ENCODE assay signal across 15 mouse cellular contexts in genomic region chr5:36334227-36334626, GRCm38 (mm10).
A peak's percentile ranks its signal among the peaks of the same experiment; 100 is the strongest.
DNase-seq lines count a peak whose midpoint lies in the region; ATAC-seq lines count a peak whose summit lies in the region.
"Had no signal": no experiment of that assay in that cellular context is flagged by ENCODE, and none has a peak within 500 bp of the region (broad histone marks: within the 10 kb centered on the region; RNA-seq: fewer than 3 reads in every experiment).

No protein-coding gene starts in this region.

- H3K4me2 ChIP-seq in forebrain, embryonic 11.5 days (ENCODE audit: low read depth, low read length, severe bottlenecking): no peak overlapping the region
- no peak overlapping the region for H3K4me2 ChIP-seq in forebrain, embryonic 15.5 days (replicated peaks)
- no peak overlapping the region for H3K4me2 ChIP-seq in embryonic facial prominence, embryonic 11.5 days (ENCODE audit: low read depth, low read length)
- H3K4me2 ChIP-seq in midbrain, embryonic 12.5 days (replicated peaks): no peak overlapping the region
- H3K4me2 ChIP-seq: embryonic facial prominence, embryonic 13.5 days; heart, embryonic 13.5 days; limb, embryonic 13.5 days; lung, embryonic 15.5 days had no signal

- WGBS in forebrain, embryonic 11.5 days: 26% methylated on average over 7 of the region's 7 CpGs
- 11% methylated on average over 7 of the region's 7 CpGs for WGBS in forebrain, embryonic 15.5 days
- 52% methylated on average over 7 of the region's 7 CpGs for WGBS in embryonic facial prominence, embryonic 11.5 days
- WGBS in midbrain, embryonic 12.5 days: 15% methylated on average over 7 of the region's 7 CpGs

- H3K9ac ChIP-seq in forebrain, embryonic 11.5 days (ENCODE audit: low read length): no peak overlapping the region
- no peak overlapping the region for H3K9ac ChIP-seq in forebrain, embryonic 15.5 days (replicated peaks)
- H3K9ac ChIP-seq in embryonic facial prominence, embryonic 11.5 days (replicated peaks; ENCODE audit: low read length): no peak overlapping the region
- H3K9ac ChIP-seq in midbrain, embryonic 12.5 days (replicated peaks): no peak overlapping the region
- H3K9ac ChIP-seq: embryonic facial prominence, embryonic 13.5 days; heart, embryonic 13.5 days; limb, embryonic 13.5 days; lung, embryonic 15.5 days had no signal

- peaks cover 11% of the 10 kb centered on the region; the same call in 1 of the 2 replicates for H3K4me1 ChIP-seq in forebrain, embryonic 11.5 days (replicated peaks; ENCODE audit: control insufficient read depth, insufficient read depth, low read length)
- peaks cover 27% of the 10 kb centered on the region for H3K4me1 ChIP-seq in forebrain, embryonic 15.5 days
- peaks cover 3% of the 10 kb centered on the region; the same call in 1 of the 2 replicates for H3K4me1 ChIP-seq in embryonic facial prominence, embryonic 11.5 days (ENCODE audit: control insufficient read depth, insufficient read depth, low read length)
- peaks cover 50% of the 10 kb centered on the region for H3K4me1 ChIP-seq in midbrain, embryonic 12.5 days

- H3K27me3 ChIP-seq in forebrain, embryonic 11.5 days (ENCODE audit: control insufficient read depth, insufficient read depth, low read length): no peaks in the 10 kb centered on the region
- no peaks in the 10 kb centered on the region for H3K27me3 ChIP-seq in forebrain, embryonic 15.5 days
- H3K27me3 ChIP-seq in embryonic facial prominence, embryonic 11.5 days (ENCODE audit: control insufficient read depth, insufficient read depth, low read length): no peaks in the 10 kb centered on the region
- no peaks in the 10 kb centered on the region for H3K27me3 ChIP-seq in midbrain, embryonic 12.5 days
- H3K27me3 ChIP-seq: embryonic facial prominence, embryonic 13.5 days; limb, embryonic 13.5 days; lung, embryonic 15.5 days had no signal

- H3K27ac ChIP-seq in forebrain, embryonic 11.5 days (ENCODE audit: low read depth, low read length): no peak overlapping the region
- no peak overlapping the region for H3K27ac ChIP-seq in forebrain, embryonic 15.5 days (replicated peaks)
- no peak overlapping the region; the same call in 1 of the 2 replicates for H3K27ac ChIP-seq in embryonic facial prominence, embryonic 11.5 days (replicated peaks; ENCODE audit: low read depth, low read length)
- H3K27ac ChIP-seq in midbrain, embryonic 12.5 days (replicated peaks): 0 out of 2 replicates have a peak overlapping the region, but pooled peaks have one; percentile 63
- H3K27ac ChIP-seq: embryonic facial prominence, embryonic 13.5 days; kidney, postnatal 0 days; limb, embryonic 13.5 days; lung, embryonic 15.5 days had no signal

- ATAC-seq in forebrain, embryonic 11.5 days (replicated peaks; ENCODE audit: low FRiP score): peak; percentile 76
- no peak for ATAC-seq in forebrain, embryonic 15.5 days (replicated peaks)
- ATAC-seq in embryonic facial prominence, embryonic 11.5 days (replicated peaks; ENCODE audit: insufficient number of reproducible peaks, low FRiP score, low TSS enrichment, low read depth): no peak
- ATAC-seq in midbrain, embryonic 12.5 days (ENCODE audit: low FRiP score, low read depth): peak; percentile 69
- no peak for ATAC-seq in frontal cortex, adult (ENCODE audit: low TSS enrichment)

- H3K36me3 ChIP-seq in forebrain, embryonic 11.5 days (ENCODE audit: control insufficient read depth, insufficient read depth, low read length): no peaks in the 10 kb centered on the region
- H3K36me3 ChIP-seq in forebrain, embryonic 15.5 days: no peaks in the 10 kb centered on the region
- H3K36me3 ChIP-seq in embryonic facial prominence, embryonic 11.5 days (replicated peaks; ENCODE audit: control insufficient read depth, insufficient read depth, low read depth, low read length): no peaks in the 10 kb centered on the region
- H3K36me3 ChIP-seq in midbrain, embryonic 12.5 days: no peaks in the 10 kb centered on the region
- H3K36me3 ChIP-seq: embryonic facial prominence, embryonic 13.5 days; heart, embryonic 13.5 days; limb, embryonic 13.5 days; lung, embryonic 15.5 days had no signal

- no peak overlapping the region for H3K4me3 ChIP-seq in forebrain, embryonic 11.5 days (ENCODE audit: low read depth, low read length)
- no peak overlapping the region for H3K4me3 ChIP-seq in forebrain, embryonic 15.5 days
- H3K4me3 ChIP-seq in embryonic facial prominence, embryonic 11.5 days (ENCODE audit: low read depth, low read length): no peak overlapping the region
- H3K4me3 ChIP-seq in midbrain, embryonic 12.5 days: no peak overlapping the region
- H3K4me3 ChIP-seq: embryonic facial prominence, embryonic 13.5 days; heart, embryonic 13.5 days; limb, embryonic 13.5 days; lung, embryonic 15.5 days had no signal

- peak; percentile 66 for DNase-seq in forebrain, embryonic 11.5 days (ENCODE audit: low spot score)
- DNase-seq in MN1 (ENCODE audit: low spot score): peak; percentile 34
- DNase-seq in embryonic facial prominence, embryonic 11.5 days (ENCODE audit: low spot score): peak; percentile 55
- no peak for DNase-seq in testis, postnatal 10 days (ENCODE audit: low spot score)
- no peak for DNase-seq in cerebellum, adult 18-20 months
- DNase-seq: cerebellum, adult 11 months; thymus, adult 2 months had no signal

- no peaks in the 10 kb centered on the region for H3K9me3 ChIP-seq in forebrain, embryonic 11.5 days (ENCODE audit: control insufficient read depth, low read length)
- H3K9me3 ChIP-seq in forebrain, embryonic 15.5 days: no peaks in the 10 kb centered on the region
- H3K9me3 ChIP-seq in embryonic facial prominence, embryonic 11.5 days (replicated peaks; ENCODE audit: control insufficient read depth, low read length): no peaks in the 10 kb centered on the region
- H3K9me3 ChIP-seq in midbrain, embryonic 12.5 days: no peaks in the 10 kb centered on the region
- H3K9me3 ChIP-seq: embryonic facial prominence, embryonic 13.5 days; heart, embryonic 13.5 days; limb, embryonic 13.5 days; lung, embryonic 15.5 days had no signal

Comparison
In these comparisons a context has a peak if more than half of its experiments do, and no peak if none do; other contexts are left out.
1. ATAC-seq: peak in forebrain, embryonic 11.5 days (single experiment) and midbrain, embryonic 12.5 days (single experiment); none in forebrain, embryonic 15.5 days (single experiment), embryonic facial prominence, embryonic 11.5 days (single experiment) and frontal cortex, adult (single experiment).
2. DNase-seq: peak in forebrain, embryonic 11.5 days (single experiment), MN1 (single experiment) and embryonic facial prominence, embryonic 11.5 days (single experiment); none in testis, postnatal 10 days (single experiment) and cerebellum, adult 18-20 months (0 of 2).